Mouse (Mus musculus) ES-Bruce4 (cell line): Measurements from ENCODE around the gene Hyal3.

Experiments used
- CTCF ChIP-seq: IDR thresholded peaks from one replicate; pipeline ENCODE4 v1.8.1; 2011; ENCODE audit warnings: low read depth, low read length
- EP300 ChIP-seq: IDR thresholded peaks from 2 replicates; pipeline ENCODE4 v1.6.1; 2011; ENCODE audit warnings: low read depth, low read length; ENCODE audit not compliant: insufficient read depth
- POLR2A ChIP-seq: IDR thresholded peaks from one replicate; pipeline ENCODE4 v1.8.1; 2011; ENCODE audit warnings: low read length; ENCODE audit not compliant: insufficient read depth

- no peak for TF ChIP-seq CTCF
- TF ChIP-seq EP300: no peak
- TF ChIP-seq POLR2A: no peak
Measured at GRCm38 (mm10) chr9:107549297-107550074, 31.1 kb upstream of the Hyal3 start.
